Mouse (Mus musculus) embryonic fibroblast, embryonic 13.5 days (primary cell): Measurements from ENCODE around the gene Hsph1. TPM values are rescaled to one million over a fixed set of nuclear protein-coding genes. Genes with fewer than 3 reads are reported as not detected.

Source experiments
- H3K27ac ChIP-seq: 2 replicates; pipeline ENCODE4 v1.5.1; 2012; ENCODE audit warnings: low read length, control low read depth, inconsistent platforms; ENCODE audit not compliant: insufficient read depth
- H3K4me1 ChIP-seq: 2 replicates; pipeline ENCODE4 v1.6.1; 2011; ENCODE audit warnings: low read length; ENCODE audit not compliant: control insufficient read depth, insufficient read depth
- H3K4me3 ChIP-seq: 2 replicates; pipeline ENCODE4 v1.5.1; 2011; ENCODE audit warnings: mild to moderate bottlenecking, control low read depth, low read length; ENCODE audit not compliant: insufficient read depth
- CTCF ChIP-seq: IDR thresholded peaks from 2 replicates; pipeline ENCODE4 v1.5.1; 2011; ENCODE audit warnings: mild to moderate bottlenecking, control low read depth, low read length, moderate library complexity, borderline replicate concordance; ENCODE audit not compliant: insufficient read depth
- POLR2A ChIP-seq: IDR thresholded peaks from 2 replicates; pipeline ENCODE4 v1.6.1; 2011; ENCODE audit warnings: low read depth, mild to moderate bottlenecking, control low read depth, low read length, moderate library complexity
- polyA plus RNA-seq: library from polyadenylated mRNA; stranded (reverse); fragments of >200 nt; gene quantifications from 2 replicates; pipeline ENCODE4 v1.2.4, GENCODE M21; 2011; ENCODE audit warnings: low read depth; ENCODE audit not compliant: missing spikeins, insufficient read length

The Hsph1 gene
- polyA plus RNA-seq: 81.2 and 96.4 TPM in 2 replicates

DNA sequence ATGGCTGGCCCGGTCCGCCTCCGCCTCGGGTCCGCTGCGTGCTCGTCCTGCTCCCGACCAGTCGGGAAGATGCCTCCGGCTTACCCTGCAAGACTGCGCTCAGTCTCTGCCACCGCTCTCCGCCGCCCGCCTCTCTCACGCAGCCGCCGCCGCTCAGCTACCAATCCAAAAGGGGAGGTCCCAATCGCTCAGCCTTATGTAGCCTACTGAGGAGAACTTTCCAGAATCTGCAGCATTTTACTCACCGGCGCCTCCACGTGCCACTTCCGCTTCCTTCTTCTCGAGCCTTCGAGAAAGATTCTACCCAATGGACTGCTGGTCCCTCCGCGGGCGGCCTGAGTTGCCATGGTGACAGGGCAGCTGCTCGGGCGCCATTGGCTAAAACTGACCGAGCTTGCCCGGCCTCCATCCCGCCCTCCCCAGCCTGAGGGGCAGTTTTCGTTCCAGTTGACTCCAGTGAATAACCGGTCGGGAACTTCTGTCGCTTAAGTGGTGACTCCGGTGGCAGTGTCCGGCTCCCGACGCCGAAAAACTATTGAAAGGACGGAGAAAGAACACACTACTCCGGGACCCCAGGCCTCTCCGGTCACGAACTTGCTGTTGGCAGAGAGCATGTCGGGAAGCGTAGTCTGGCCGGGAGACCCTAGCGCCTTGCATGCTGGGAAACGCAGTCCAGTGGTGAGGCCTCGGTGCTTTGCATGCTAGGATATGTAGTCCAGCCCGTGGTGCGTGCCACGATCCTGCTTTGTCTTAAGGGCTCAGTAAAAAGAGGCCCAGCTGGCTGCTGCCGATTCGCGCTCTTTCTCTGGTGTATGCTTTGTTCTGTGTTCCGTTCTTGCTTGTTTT, at the start of gene Hsph1:
Gene Hsph1, minus strand, starts transcription at position 302 of the 846 bp plus-strand sequence.
- Histone ChIP-seq H3K4me3 (peak within 1 kb of the TSS; percentile 94), H3K4me1 (peaks cover 3% of the 10 kb centered on the region), H3K27ac (peak within 1 kb of the TSS; percentile 67)
- TF ChIP-seq POLR2A: peak; percentile 93
- no peak for TF ChIP-seq CTCF

DNA sequence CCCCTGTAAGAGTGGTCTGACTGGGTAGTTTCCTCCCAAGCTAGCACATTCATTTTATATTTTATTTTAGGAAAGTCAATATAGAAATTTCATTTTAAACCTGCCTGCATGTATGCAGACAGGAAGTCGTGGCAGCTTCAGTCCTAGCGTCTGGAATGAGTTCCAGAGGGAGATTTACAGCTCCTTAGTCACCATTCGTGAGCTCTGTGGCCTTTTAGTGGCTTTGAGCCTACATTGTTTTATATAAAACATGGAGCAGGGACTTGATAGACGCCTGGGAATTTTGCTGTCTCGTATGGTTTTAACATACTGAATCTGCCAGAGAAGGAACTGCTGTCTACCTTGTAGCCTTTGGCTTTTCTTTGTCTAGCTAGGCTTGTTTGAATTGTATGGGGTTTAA, 44.8 kb upstream of the Hsph1 start:
- Histone ChIP-seq H3K4me1 (peaks cover 4% of the 10 kb centered on the region; the same call in 1 of the 2 replicates), H3K4me3 (no peak overlapping the region), H3K27ac (peak overlapping the region; percentile 69)
- TF ChIP-seq POLR2A (no peak), CTCF (no peak)

DNA sequence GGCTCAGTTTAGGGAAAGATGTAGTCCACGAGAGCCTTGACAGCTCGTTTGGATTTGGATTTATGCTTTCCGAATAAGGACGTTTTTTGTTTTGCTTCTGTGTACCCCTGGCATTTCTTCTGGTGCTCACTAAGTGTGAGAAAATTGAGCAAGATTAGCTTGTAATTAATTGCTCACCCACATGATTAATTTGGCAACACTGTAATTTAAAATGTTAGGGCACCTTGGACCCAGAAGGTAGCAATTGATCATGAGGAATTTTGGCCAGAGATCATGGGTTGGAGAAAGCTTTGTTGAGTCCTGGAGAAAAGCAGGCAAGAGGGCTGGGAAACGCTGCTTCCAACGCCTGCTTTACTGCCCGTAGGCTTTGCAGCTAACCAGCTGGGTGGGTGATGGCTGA, 43.7 kb upstream of the Hsph1 start:
- Histone ChIP-seq H3K27ac (0 out of 2 replicates have a peak overlapping the region, but pooled peaks have one; percentile 17), H3K4me3 (no peak overlapping the region), H3K4me1 (peaks cover 4% of the 10 kb centered on the region; the same call in 1 of the 2 replicates)
- TF ChIP-seq CTCF: no peak
- TF ChIP-seq POLR2A: no peak

DNA sequence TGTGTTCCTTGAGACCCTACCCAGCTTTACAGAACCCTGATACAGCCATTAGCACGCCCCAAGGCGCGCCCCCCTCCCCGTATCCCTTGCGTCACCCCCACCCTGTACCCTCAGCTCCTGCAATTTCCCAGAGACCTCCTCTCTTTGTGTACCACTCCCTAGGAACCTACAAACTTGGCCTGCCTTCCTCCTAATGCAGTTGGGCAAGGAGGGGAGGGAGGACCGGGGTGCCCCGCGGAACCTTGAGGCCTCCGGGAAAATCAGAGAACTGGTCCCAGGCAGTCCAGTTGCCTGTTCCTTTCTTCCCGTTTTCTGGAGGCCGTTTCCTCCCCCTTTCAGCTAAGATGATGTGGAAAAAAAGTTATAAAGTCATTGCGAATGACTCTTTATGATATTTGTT, 43.2 kb upstream of the Hsph1 start:
- no peak overlapping the region for H3K27ac ChIP-seq
- H3K4me1 ChIP-seq: peaks cover 4% of the 10 kb centered on the region; the same call in 1 of the 2 replicates
- no peak for TF ChIP-seq POLR2A
- TF ChIP-seq CTCF: no peak
- peak overlapping the region; percentile 57; the same call in 1 of the 2 replicates for H3K4me3 ChIP-seq

DNA sequence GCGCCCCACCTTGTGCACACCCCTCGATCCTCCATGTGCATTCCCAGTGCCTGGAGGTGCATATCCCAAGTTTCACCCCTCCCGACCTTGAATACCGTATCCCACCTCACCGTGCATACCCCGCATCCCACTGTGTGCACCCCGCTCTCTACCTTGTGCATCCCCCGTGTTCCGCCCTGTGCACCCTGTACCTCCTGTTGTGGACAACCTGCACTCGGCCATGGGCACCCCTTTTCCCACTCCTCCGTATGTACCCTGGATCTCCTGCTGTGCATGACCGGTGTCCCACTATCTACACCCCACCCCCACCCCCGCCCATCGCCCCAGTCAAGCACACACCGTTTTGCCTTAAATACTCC, 42.8 kb upstream of the Hsph1 start:
- Histone ChIP-seq H3K4me1 (peaks cover 4% of the 10 kb centered on the region; the same call in 1 of the 2 replicates), H3K27ac (no peak overlapping the region), H3K4me3 (peak overlapping the region; percentile 57)
- TF ChIP-seq CTCF (no peak), POLR2A (no peak)

DNA sequence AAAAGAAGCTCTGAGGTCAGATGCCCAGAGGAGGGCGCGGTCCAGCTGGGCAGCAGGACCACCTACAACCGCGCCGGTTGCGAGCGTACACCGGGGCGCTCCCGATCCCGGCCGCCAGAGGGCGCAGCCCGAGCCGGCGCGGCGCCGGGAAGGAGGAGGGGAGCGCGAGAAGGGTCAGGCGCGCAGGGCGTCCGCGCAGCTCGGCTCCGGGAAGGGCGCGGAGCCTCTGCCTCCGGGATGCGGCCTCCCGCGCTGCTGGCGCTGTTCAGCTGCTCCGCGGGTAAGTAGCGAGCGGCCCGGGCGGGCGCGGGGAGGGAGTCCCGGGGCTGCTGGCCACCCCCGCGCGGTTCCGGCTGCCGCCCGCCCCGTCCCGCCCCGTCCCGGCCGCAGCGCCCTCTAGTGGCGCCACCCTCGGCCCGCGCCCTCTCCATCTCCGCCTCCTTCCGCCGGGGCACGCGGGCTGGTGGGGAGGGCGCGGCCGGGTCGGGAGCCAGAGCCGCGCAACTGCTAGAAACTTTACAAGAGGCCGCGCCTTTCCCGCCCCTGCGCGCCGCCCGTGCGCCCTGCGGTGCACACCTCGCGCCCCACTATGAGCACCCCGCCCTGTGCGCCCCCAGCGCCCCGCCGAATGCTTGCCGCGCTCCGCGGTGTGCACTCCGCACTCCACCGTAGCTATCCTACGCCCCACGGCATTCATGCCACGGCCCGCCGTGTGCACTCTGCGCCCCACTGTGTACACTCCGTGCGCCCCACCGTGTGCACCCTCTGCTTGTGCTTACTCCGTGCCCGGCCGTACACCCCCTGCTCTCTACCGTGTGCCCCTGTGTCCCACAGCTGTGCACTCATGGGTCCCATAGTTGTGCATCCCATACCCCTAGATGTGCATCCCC, 42.2 kb upstream of the Hsph1 start, which contains the start of gene B3glct:
Gene B3glct, plus strand, starts transcription at position 131 of the 890 bp plus-strand sequence.
- H3K4me1 ChIP-seq: peaks cover 4% of the 10 kb centered on the region; the same call in 1 of the 2 replicates
- peak within 1 kb of the TSS; percentile 57 for H3K4me3 ChIP-seq
- peak within 1 kb of the TSS; percentile 96 for H3K27ac ChIP-seq
- TF ChIP-seq CTCF (peak; percentile 62), POLR2A (peak; percentile 27; the same call in 1 of the 2 replicates)

DNA sequence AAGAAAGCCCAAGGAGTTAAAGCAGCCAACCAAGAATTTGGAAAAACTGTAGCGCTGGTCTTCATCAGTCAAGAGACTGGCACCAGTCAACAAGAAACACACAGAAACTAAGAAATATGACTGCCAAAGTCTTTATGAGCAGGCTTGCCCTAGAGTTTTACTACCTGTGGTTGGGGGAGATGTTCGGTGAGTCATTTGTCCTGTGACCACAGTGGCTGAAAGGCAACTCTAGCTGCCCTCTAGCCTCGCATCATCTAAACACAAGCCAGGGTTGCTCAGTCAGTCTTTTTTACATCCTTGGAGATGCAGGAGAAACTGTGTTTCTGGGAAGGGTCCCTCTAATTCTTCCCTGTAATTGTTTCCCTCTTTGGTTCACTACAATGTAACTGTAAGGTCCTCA, 41.0 kb upstream of the Hsph1 start:
- H3K4me3 ChIP-seq: no peak overlapping the region
- no peak for TF ChIP-seq CTCF
- TF ChIP-seq POLR2A: no peak
- H3K27ac ChIP-seq: no peak overlapping the region
- H3K4me1 ChIP-seq: peaks cover 4% of the 10 kb centered on the region; the same call in 1 of the 2 replicates

DNA sequence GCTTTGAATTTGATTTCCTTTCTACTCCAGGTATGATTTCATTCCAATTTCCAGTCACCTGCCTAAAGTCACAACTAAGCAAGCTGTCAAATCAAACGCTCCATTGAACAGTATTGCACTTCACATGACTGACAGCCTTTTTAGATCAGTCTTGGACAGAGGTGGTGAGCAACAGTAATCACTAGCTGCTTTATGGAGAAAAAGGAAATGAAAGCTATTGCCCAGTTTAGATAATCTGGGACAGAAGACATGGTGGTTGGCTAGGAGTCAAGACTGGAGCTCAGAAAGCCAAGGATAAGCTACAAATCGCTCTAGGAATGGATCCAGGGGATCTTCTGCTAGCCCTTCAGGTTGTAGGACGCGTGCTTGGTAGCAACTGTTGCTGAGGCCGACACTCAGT, 27.2 kb upstream of the Hsph1 start:
- Histone ChIP-seq H3K4me1 (no peaks in the 10 kb centered on the region), H3K27ac (no peak overlapping the region), H3K4me3 (no peak overlapping the region)
- TF ChIP-seq CTCF: no peak

DNA sequence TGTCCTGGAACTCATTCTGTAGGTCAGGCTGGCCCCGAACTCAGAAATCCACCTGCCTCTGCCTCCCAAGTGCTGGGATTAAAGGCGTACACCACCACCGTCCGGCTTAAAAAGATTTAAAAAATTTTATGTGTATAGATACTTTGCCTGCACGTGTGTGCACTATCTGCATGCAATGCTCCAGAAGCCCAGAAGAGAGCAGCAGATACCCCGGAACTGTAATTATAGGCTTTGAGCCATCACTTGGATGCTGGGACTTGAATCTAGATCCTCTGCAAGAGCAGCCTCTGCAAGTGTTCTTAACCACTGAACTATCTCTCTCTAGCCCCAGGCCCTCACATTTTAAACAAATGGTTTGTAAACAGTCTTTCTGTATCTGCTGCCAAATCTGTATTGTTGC, 26.8 kb upstream of the Hsph1 start:
- TF ChIP-seq CTCF (no peak), POLR2A (no peak)
- H3K27ac ChIP-seq: no peak overlapping the region
- no peak overlapping the region for H3K4me3 ChIP-seq
- no peaks in the 10 kb centered on the region for H3K4me1 ChIP-seq

DNA sequence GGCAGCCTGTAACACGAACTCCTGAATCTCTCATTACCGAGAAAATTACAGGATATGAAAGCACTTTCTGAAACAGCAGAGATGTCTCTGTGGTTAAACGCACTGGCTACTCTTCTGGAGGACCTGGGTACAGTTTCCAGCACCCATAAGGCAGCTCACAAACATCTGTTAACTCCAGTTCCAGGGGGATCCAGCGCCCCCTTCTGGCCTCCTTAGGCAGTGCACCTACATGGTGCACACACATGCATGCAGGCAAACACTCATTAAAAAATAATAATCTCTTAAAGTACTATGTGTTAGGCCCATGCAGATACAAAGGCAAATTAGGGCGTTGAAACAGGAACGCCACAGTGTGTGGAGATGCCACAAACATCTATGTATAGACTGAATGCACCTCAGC, 25.3 kb upstream of the Hsph1 start:
- no peak for TF ChIP-seq CTCF
- TF ChIP-seq POLR2A: no peak
- Histone ChIP-seq H3K4me1 (no peaks in the 10 kb centered on the region), H3K27ac (no peak overlapping the region), H3K4me3 (no peak overlapping the region)
